Mouse (Mus musculus) megakaryocyte-erythroid progenitor cell, adult 5-6 weeks (primary cell): ENCODE results near the gene Osgep. TPM values are rescaled to one million over a fixed set of nuclear protein-coding genes. Genes with fewer than 3 reads are reported as not detected.
A peak's percentile ranks its signal among the peaks of the same experiment; 100 is the strongest.
"Not testable (repeated sequence)": the region's sequence is repeated elsewhere in the genome, so short reads cannot be mapped to it uniquely, and the experiment has no call there.

Experiments
- ATAC-seq: replicated peaks from 2 replicates; pipeline ENCODE4 v1.8.0; 2016; ENCODE audit warnings: mild to moderate bottlenecking, inconsistent platforms; ENCODE audit not compliant: severe bottlenecking, poor library complexity, low FRiP score, low TSS enrichment
- total RNA-seq, 2 experiments: library from RNA; stranded (forward) in 1 of 2; stranded (reverse) in 1 of 2; fragments of 200-1000, 215-1000 nt in 1 of 2; fragments of >200 nt in 1 of 2; fragmentation: Nextera tagmentation in 1 of 2; gene quantifications; 2 replicates each; pipeline ENCODE4 v1.2.3; 2014 to 2017

Gene Osgep
- total RNA-seq, 2 experiments from 2014 or later, result 76.3 to 105 TPM

GRCm38 (mm10) chr14:50895985-50896746 lies 28.5 kb downstream of the Osgep start:
- no peak for ATAC-seq

- ATAC-seq, result no peak
Measured at GRCm38 (mm10) chr14:50895407-50895806, 29.3 kb downstream of the Osgep start.

GRCm38 (mm10) chr14:50892541-50893459 lies 31.9 kb downstream of the Osgep start:
- no peak for ATAC-seq

GRCm38 (mm10) chr14:50892091-50892490 lies 32.6 kb downstream of the Osgep start:
- ATAC-seq, result no peak

- no peak for ATAC-seq
Measured at GRCm38 (mm10) chr14:50891621-50892020, 33.1 kb downstream of the Osgep start.

- ATAC-seq, result no peak
Measured at GRCm38 (mm10) chr14:50876236-50876950, 48.3 kb downstream of the Osgep start.

- no peak for ATAC-seq
Measured at GRCm38 (mm10) chr14:50875591-50876230, 49.0 kb downstream of the Osgep start.

- ATAC-seq, result no peak
Measured at GRCm38 (mm10) chr14:50875175-50875574, 49.5 kb downstream of the Osgep start.

- ATAC-seq, result no peak
Measured at GRCm38 (mm10) chr14:50871284-50871683, 53.4 kb downstream of the Osgep start.

GRCm38 (mm10) chr14:50870805-50871143 lies 53.9 kb downstream of the Osgep start:
- ATAC-seq, result no peak

GRCm38 (mm10) chr14:50869889-50870804 lies 54.5 kb downstream of the Osgep start, which contains the start of gene Tep1:
Gene Tep1, minus strand, starts transcription at chr14:50870560.
- peak; percentile 88 for ATAC-seq

- ATAC-seq, result no peak
Measured at GRCm38 (mm10) chr14:50868656-50869055, 56.0 kb downstream of the Osgep start.

- ATAC-seq, result no peak
Measured at GRCm38 (mm10) chr14:50868211-50868610, 56.5 kb downstream of the Osgep start.

- ATAC-seq, result no peak
Measured at GRCm38 (mm10) chr14:50866966-50867365, 57.7 kb downstream of the Osgep start.

- ATAC-seq, result not testable (repeated sequence)
Measured at GRCm38 (mm10) chr14:50865005-50865404, 59.7 kb downstream of the Osgep start.

- no peak for ATAC-seq
Measured at GRCm38 (mm10) chr14:50862641-50863040, 62.1 kb downstream of the Osgep start.
